Mouse (Mus musculus) 416B (cell line): ENCODE results near the gene Sertad4.

Experiments
- DNase-seq: peaks from one replicate; pipeline ENCODE4 v3.0.0; 2011; ENCODE audit warnings: low read depth

The Sertad4 gene

DNA sequence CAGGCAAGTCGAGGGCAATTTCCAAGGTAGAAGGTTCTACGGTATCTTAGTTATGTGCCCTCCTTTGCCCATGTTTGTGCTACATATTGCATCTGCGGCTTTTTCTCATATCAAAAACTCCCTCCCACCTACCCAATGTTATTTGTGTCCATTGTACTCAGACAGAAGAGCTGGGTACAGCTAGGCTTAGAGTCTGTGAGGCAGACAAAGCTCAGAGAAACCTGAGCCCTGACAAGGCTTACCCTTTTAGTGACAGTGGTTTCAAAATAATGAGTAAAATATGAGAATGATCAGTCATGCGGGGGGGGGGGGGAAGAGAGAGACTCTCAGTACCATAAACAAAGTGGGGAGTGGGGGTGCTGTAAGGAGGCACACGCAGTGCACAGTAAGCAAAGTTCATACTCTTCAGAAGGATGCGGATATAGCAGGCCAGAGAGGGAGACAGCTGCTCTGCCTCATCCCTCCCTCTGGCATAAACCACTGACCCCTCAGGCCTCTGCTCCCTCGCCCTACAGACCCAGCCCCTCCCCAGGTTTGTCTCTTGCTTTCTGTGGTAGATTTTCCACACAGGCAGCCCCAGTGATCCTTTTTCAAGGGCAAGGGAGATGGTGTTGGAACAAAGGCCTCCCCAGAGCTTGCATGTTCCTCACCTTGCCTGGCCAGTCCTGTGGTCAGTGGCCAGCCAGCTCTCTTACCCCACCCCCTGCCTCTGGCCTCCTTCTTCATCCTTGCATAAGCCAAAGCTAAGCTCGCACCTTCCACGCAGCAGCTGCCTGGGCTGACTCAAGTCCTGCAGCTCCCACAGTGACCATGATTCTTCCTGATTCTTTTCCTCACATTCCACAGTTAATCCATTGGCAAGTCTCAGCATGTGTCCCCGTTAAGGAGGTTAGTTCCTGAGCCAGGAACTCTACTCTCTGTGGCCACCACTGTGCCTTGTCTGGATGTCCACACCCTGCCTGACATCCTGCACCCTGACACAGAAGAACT is 49.1 kb downstream of the Sertad4 start:
- DNase-seq = no peak

DNA sequence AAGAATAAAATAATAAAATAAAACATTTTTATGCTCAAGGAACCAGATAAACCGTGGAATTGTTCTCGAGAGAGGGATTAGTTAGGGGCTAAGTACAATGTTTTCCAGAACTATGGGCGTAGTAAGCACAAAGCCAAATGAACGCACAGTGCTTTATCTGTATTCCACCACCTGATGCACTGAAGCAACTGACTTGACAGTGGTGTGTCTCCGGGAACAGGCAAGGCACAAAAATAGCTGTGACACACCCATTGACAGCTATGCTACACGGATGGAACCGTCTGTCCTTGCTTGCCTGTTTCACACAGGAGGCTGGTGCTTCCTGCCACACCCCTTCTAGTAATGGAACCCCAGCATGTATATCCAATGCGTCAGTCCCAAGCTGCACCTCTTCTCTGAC is 55.2 kb downstream of the Sertad4 start:
- DNase-seq = no peak

DNA sequence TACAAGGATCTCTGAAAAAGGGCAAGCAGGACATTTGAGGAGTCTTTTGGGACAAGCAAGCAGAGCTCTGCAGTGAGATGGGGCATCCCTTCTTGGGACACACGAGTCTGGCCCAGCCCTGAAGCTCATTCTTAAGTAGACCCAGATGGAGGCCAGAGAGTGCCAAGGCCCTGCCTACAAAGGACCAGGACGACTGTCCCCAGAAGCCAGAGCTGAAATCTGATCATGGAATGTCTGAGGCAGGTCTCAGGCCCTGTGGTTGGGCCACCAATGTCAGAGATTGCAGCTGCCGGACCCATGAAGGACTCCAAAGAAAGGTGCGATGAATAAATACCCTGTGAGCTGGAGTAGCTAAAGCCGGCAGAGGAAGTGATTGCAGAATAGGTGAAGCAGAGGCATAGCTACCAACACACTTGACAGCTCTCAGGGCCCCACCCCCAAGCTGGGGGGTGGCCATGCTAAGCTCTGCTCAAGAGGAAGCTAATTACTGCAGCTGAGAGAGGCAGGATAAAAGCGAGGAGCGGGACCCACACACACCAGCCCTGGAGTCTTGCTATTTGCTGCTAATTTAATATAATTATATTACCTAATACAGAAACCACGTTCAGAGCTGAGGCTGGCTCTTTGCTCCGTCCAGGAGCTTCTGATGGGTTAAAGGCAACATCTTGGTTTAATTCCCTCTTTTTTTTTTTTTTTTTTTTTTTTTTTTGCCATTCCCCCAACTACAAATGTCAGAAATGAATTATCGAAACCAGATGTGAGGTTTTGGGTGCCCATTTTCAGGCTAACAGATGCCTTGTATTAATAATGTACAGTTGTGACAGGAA is 56.2 kb downstream of the Sertad4 start:
- no peak for DNase-seq

DNA sequence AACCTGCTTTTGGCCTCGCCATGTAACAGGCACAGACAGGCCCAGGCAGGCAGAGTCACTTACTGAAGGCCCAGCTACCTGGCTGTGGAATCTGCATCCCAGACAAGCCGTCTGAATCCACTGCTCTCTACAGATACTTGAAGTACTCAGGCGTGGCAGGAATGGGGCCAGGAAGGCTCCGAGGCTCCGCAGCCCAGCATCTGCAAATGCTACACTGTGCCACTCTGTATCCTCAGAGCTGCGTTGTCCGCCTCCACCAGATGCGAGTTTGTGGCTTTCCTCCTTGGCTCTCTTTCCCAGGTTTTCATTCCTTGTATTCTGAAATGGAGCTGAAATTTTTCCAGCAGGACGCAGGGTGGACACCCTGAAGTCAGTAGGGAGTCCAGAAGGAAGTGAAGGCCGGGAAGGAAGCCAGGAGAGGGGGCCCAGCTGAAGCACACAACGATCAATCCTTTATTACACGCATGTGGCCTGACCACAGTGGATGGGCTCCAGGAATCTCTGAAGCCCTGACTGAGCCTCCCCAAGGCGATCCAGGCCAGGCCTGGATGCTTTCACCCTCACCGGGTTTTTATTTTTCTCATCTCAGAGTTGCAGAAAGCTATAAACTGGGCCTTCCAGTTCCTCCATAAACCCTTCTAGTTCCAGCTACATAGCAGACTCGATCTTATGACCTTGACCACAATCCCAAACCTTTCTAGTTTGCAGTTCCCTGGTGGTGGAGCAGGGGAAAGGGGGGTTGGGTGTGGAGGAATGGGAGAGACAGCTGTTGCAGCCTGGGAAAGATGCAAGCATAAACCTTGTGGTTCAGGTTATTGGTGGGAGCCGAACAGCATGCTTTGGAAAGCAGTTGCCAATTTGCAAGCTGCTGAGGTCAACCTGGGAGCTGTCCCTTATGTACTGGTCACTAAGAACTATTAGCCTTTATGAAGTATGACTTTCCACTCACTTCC is 57.1 kb downstream of the Sertad4 start:
- no peak for DNase-seq

DNA sequence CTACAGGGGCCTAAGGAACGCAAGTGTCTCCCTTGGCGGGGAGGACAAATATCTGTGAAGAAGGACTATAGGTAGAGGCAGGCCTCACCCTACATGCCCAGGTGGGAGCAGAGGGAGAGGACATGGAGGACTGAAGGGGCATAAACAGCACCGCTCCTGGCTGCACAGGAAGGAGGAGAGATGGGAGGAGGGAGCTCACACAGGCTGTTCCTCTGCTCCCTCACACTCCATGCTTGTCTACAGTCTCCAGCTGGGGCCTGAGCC is 58.6 kb downstream of the Sertad4 start:
- DNase-seq = no peak

DNA sequence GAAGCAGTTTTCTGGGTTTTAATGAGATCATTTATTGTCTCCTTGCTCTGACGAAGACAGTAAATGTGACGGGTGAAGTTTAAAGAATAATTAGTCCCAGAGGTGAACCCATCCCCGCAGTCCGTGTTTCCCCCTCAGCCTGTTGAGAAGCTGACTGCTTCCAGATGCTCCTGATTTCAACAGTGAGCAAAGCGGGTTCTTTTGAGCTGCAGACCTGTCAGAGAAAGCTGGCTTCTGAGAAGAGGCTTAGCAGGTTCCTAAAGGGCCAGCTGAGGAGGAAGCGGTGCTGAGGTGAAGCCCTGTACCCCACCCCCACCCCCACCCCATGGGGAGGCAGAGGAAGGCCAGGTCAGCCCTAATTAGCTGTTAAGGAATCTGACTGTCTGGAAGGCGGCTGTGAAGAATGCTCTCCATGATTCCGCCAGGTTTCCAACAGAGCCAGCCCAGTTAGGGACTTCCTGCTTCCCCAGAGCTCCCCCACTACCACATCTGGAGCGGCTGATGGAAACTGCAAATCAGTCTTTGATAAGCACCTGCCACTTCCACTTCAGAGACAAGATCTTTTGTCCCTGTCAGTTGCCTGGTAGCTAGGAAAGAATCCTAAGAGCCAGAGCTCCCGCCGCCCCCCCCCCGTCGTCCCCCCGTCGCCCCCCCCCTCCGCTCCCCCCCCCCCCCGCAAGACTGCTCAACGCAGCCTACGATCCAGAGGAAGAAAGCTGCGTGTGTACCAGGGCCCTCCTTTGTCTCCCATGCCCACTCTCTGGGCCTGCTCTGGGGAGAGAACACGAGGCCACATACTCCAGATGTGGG is 59.1 kb downstream of the Sertad4 start:
- DNase-seq = no peak

DNA sequence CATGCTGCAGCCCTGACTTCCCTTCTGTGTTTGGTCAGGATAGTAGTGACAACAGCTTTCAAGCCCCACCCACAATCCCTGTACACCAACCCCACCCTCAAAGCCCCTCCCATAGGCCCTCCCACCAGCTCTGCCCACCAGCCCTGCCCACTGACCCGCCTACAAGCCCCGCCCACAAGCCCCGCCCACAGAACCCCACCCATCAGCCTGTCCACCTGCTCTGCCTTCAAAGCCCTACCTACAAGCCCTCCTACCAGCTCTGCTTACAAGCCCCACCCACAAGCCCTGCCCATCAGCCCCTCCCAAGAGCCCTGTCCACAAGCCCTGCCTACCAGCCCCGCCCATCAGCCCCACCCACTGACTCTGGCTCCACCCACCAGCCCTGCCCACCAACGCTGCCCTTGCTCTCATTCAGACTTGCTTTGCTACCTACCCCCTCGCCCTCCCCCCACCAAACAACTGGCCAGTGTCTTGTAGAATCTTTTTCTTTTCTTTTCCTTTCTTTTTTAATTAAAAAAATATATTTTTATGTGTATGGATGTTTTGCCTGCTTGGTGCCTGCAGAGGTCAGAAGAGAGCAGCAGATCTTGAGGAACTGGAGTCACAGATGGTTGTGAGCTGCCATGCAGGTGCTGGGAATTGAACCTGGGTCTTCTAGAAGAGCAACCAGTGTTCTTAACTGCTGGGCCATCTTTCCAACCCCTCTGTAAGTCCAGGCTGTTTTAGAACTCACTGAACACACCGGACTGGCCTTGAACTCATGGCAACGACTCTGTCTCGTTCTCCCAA is 60.4 kb downstream of the Sertad4 start:
- DNase-seq = peak; percentile 31
